Mouse (Mus musculus) embryonic facial prominence, embryonic 12.5 days (tissue): ENCODE data around the gene Mmp28. TPM values are rescaled to one million over a fixed set of nuclear protein-coding genes. Genes with fewer than 3 reads are reported as not detected.
A peak's percentile ranks its signal among the peaks of the same experiment; 100 is the strongest.

Source experiments
- ATAC-seq: fragments of 200-750 bp; cut with Nextera tagmentation; 2 replicates; pipeline ENCODE4 v1.8.0; 2017; ENCODE audit not compliant: insufficient number of reproducible peaks, insufficient read depth, low FRiP score, low TSS enrichment
- H3K27ac ChIP-seq: fragments of 300-500 bp; sonication (generic); 2 replicates; pipeline ENCODE4 v1.5.1; 2016; ENCODE audit warnings: mild to moderate bottlenecking
- H3K27me3 ChIP-seq: fragments of 300-500 bp; sonication (generic); 2 replicates; pipeline ENCODE4 v1.6.1; 2016; ENCODE audit warnings: mild to moderate bottlenecking, moderate library complexity
- H3K36me3 ChIP-seq: fragments of 300-500 bp; sonication (generic); 2 replicates; pipeline ENCODE4 v1.6.1; 2016; ENCODE audit warnings: mild to moderate bottlenecking
- H3K4me1 ChIP-seq: fragments of 300-500 bp; sonication (generic); 2 replicates; pipeline ENCODE4 v1.6.1; 2016
- H3K4me2 ChIP-seq: fragments of 300-500 bp; sonication (generic); replicated peaks from 2 replicates; pipeline ENCODE4 v1.6.1; 2016; ENCODE audit warnings: mild to moderate bottlenecking, moderate library complexity
- H3K4me3 ChIP-seq: fragments of 300-500 bp; sonication (generic); 2 replicates; pipeline ENCODE4 v1.5.1; 2016; ENCODE audit warnings: mild to moderate bottlenecking
- H3K9ac ChIP-seq: fragments of 300-500 bp; sonication (generic); 2 replicates; pipeline ENCODE4 v1.6.1; 2016; ENCODE audit warnings: mild to moderate bottlenecking, moderate library complexity
- H3K9me3 ChIP-seq: fragments of 300-500 bp; sonication (generic); 2 replicates; pipeline ENCODE4 v1.6.1; 2016; ENCODE audit warnings: mild to moderate bottlenecking, moderate library complexity
- WGBS: fragments of 180-500 bp; shearing (Covaris S2); methylation state at CpG from one replicate; pipeline ENCODE4 v1.1.7; 2016; 5-methylcytosine and 5-hydroxymethylcytosine counted together
- polyA plus RNA-seq: library from polyadenylated mRNA; unstranded; fragments of >200 nt; fragmentation: Nextera tagmentation; extraction: Ambion mirVana; gene quantifications from 2 replicates; pipeline ENCODE4 v1.2.1, GENCODE M21; 2016

The Mmp28 gene
- 2.9 and 3.2 TPM in 2 replicates for polyA plus RNA-seq

- H3K27me3 ChIP-seq = peaks cover 39% of the 10 kb centered on the region
Observed at GRCm38 (mm10) chr11:83462711-83463244, at the start of gene Mmp28. TSS of gene Mmp28 (minus strand) at chr11:83463071.

DNA sequence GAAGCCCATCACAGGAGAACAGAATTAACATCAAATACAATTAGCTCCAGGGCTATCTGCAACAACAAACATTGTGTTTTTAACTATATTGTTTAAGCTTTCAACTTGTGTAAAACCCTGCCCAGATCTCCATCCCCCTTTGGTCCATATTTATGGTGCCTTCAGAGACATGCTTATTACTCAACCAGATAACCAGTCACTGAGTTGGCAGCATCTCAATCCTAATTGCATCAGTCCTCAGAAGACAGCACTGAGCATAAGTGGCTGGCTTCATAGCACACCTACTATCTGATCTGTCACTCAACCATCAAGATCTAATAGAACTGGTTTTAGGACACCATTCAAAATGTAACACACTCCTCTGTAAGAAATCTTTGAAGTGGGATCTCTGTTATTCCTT is 46.6 kb upstream of the Mmp28 start:
- no peak for ATAC-seq
- Histone ChIP-seq H3K36me3 (peaks cover 26% of the 10 kb centered on the region), H3K4me3 (no peak overlapping the region), H3K9me3 (no peaks in the 10 kb centered on the region), H3K4me2 (no peak overlapping the region), H3K4me1 (no peaks in the 10 kb centered on the region), H3K27ac (no peak overlapping the region), H3K9ac (no peak overlapping the region), H3K27me3 (no peaks in the 10 kb centered on the region)

More at GRCm38 (mm10) chr11:83462711-83463244, at the start of gene Mmp28:
- Histone ChIP-seq H3K4me2 (peak within 1 kb of the TSS; percentile 83), H3K9me3 (no peaks in the 10 kb centered on the region), H3K27ac (no peak within 1 kb of the TSS), H3K4me1 (no peaks in the 10 kb centered on the region; the same call in none of the 2 replicates), H3K4me3 (peak within 1 kb of the TSS; percentile 46), H3K9ac (peak within 1 kb of the TSS; percentile 58), H3K36me3 (no peaks in the 10 kb centered on the region)
- WGBS = 0% methylated on average over 42 of the region's 42 CpGs
- ATAC-seq = no peak

DNA sequence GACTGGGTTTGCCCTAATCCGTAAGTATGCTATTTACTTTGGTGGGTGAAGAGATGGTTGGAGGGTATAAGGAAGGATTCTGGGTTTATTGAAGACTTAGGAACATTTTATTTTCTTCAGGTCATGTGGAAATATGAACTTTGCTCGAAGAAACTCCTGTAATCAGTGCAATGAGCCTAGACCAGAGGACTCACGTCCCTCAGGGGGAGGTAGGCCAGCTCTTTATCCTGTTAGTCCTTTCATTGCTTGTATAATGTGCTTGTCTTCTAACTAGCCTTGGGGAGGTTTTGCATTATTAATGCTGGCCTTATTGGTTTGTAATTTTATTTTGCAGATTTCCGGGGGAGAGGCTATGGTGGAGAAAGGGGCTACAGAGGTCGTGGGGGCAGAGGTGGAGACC is 41.4 kb upstream of the Mmp28 start:
- no peak for ATAC-seq
- H3K27ac ChIP-seq = no peak overlapping the region
- no peaks in the 10 kb centered on the region for H3K4me1 ChIP-seq
- H3K9me3 ChIP-seq = no peaks in the 10 kb centered on the region
- no peak overlapping the region for H3K9ac ChIP-seq
- H3K27me3 ChIP-seq = no peaks in the 10 kb centered on the region
- H3K4me3 ChIP-seq = no peak overlapping the region
- no peak overlapping the region for H3K4me2 ChIP-seq
- H3K36me3 ChIP-seq = peaks cover 58% of the 10 kb centered on the region
- WGBS = 94% methylated on average over 5 of the region's 5 CpGs

- no peak overlapping the region for H3K4me2 ChIP-seq
- H3K27ac ChIP-seq = no peak overlapping the region
- peaks cover 21% of the 10 kb centered on the region for H3K36me3 ChIP-seq
- WGBS = 94% methylated on average over 2 of the region's 2 CpGs
- no peak overlapping the region for H3K4me3 ChIP-seq
- no peaks in the 10 kb centered on the region for H3K27me3 ChIP-seq
- ATAC-seq = no peak
- no peaks in the 10 kb centered on the region for H3K4me1 ChIP-seq
- H3K9me3 ChIP-seq = no peaks in the 10 kb centered on the region
- no peak overlapping the region for H3K9ac ChIP-seq
Observed at GRCm38 (mm10) chr11:83495571-83495970, 32.7 kb upstream of the Mmp28 start.

- Histone ChIP-seq H3K27ac (no peak overlapping the region), H3K9ac (no peak overlapping the region), H3K9me3 (no peaks in the 10 kb centered on the region), H3K4me1 (no peaks in the 10 kb centered on the region), H3K36me3 (peaks cover 27% of the 10 kb centered on the region), H3K4me3 (no peak overlapping the region), H3K4me2 (no peak overlapping the region), H3K27me3 (no peaks in the 10 kb centered on the region)
- WGBS = 89% methylated on average over 4 of the region's 4 CpGs
- no peak for ATAC-seq
Observed at GRCm38 (mm10) chr11:83491488-83491887, 28.6 kb upstream of the Mmp28 start.

- peak overlapping the region; percentile 87 for H3K4me2 ChIP-seq
- H3K27me3 ChIP-seq = no peaks in the 10 kb centered on the region
- peak overlapping the region; percentile 92 for H3K9ac ChIP-seq
Observed at GRCm38 (mm10) chr11:83473235-83474016, 10.6 kb upstream of the Mmp28 start.

GRCm38 (mm10) chr11:83472324-83473234 is 9.7 kb upstream of the Mmp28 start, which contains the start of gene Taf15:
TSS of gene Taf15 (plus strand) at chr11:83473086.
- peak within 1 kb of the TSS; percentile 91 for H3K4me3 ChIP-seq
- H3K9me3 ChIP-seq = no peaks in the 10 kb centered on the region
- peaks cover 13% of the 10 kb centered on the region for H3K4me1 ChIP-seq
- H3K9ac ChIP-seq = peak within 1 kb of the TSS; percentile 92
- H3K4me2 ChIP-seq = peak within 1 kb of the TSS; percentile 87
- peak; percentile 99 for ATAC-seq
- peak within 1 kb of the TSS; percentile 97 for H3K27ac ChIP-seq
- under 1% methylated on average over 66 of the region's 66 CpGs for WGBS
- no peaks in the 10 kb centered on the region for H3K27me3 ChIP-seq
- 0 out of 2 replicates have a peak, but pooled peaks cover 7% of the 10 kb centered on the region for H3K36me3 ChIP-seq

More at GRCm38 (mm10) chr11:83473235-83474016, 10.6 kb upstream of the Mmp28 start:
- H3K4me3 ChIP-seq = peak overlapping the region; percentile 91
- no peaks in the 10 kb centered on the region for H3K9me3 ChIP-seq
- ATAC-seq = peak; percentile 82
- peaks cover 13% of the 10 kb centered on the region for H3K4me1 ChIP-seq
- under 1% methylated on average over 39 of the region's 52 CpGs for WGBS
- peak overlapping the region; percentile 97 for H3K27ac ChIP-seq
- H3K36me3 ChIP-seq = peaks cover 12% of the 10 kb centered on the region; the same call in 1 of the 2 replicates

DNA sequence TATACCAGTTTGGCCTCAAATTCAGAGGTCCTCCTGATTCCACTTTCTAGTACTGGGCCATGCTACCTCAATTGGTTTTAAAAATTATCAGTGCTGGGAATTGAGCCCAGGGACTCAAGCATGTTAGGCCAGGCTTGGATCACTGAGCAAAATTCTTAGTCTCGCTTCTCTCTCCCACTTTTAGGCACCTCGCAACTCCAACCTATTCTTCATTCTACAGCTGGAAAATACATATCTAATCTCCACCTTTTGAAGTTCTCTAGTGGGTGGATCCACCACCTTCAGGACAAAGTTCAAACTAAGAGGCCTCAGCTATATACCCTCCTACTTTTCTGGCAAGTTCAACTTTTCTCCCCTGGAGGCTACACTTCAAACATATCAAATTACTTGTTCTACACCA is 8.9 kb upstream of the Mmp28 start:
- Histone ChIP-seq H3K4me1 (peaks cover 13% of the 10 kb centered on the region), H3K27me3 (no peaks in the 10 kb centered on the region; the same call in 1 of the 2 replicates), H3K27ac (0 out of 2 replicates have a peak overlapping the region, but pooled peaks have one; percentile 97), H3K9ac (no peak overlapping the region), H3K4me2 (peak overlapping the region; percentile 87), H3K36me3 (0 out of 2 replicates have a peak, but pooled peaks cover 5% of the 10 kb centered on the region), H3K4me3 (no peak overlapping the region), H3K9me3 (no peaks in the 10 kb centered on the region)
- no peak for ATAC-seq
- 83% methylated on average over 2 of the region's 2 CpGs for WGBS

GRCm38 (mm10) chr11:83468765-83469164 is 5.9 kb upstream of the Mmp28 start:
- Histone ChIP-seq H3K9me3 (no peaks in the 10 kb centered on the region), H3K4me2 (no peak overlapping the region), H3K9ac (no peak overlapping the region), H3K4me3 (no peak overlapping the region), H3K36me3 (no peaks in the 10 kb centered on the region), H3K4me1 (peaks cover 4% of the 10 kb centered on the region; the same call in 1 of the 2 replicates), H3K27ac (no peak overlapping the region), H3K27me3 (peaks cover 10% of the 10 kb centered on the region)
- ATAC-seq = no peak
- WGBS = 84% methylated on average over 3 of the region's 3 CpGs

DNA sequence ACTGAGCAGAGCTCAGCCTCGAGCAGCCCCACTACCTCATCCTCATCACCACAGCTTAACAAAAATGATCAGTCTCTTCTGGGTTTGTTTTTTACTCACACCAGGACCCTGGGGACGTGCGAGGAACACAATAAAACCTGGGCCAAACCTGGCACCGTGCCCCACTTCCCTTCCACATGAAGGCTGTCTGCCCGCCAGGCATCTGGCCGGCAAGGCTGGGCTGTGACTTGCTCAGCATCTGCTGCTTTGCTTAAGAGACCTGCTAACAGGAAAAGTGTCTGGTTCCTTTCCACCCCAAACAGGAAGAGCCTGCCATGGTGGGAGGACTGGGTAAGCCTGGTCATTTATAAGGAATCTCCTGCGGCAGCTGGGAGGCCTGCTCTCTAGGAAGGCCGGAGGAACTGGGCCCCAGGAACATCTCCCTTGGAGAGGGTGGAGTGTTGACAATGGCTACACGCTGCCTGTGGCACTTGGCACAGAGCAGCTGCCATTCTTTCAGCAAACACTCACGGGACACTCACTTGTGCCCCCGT is 4.3 kb upstream of the Mmp28 start:
- H3K27me3 ChIP-seq = peaks cover 25% of the 10 kb centered on the region
- H3K27ac ChIP-seq = no peak overlapping the region
- WGBS = 63% methylated on average over 11 of the region's 11 CpGs

DNA sequence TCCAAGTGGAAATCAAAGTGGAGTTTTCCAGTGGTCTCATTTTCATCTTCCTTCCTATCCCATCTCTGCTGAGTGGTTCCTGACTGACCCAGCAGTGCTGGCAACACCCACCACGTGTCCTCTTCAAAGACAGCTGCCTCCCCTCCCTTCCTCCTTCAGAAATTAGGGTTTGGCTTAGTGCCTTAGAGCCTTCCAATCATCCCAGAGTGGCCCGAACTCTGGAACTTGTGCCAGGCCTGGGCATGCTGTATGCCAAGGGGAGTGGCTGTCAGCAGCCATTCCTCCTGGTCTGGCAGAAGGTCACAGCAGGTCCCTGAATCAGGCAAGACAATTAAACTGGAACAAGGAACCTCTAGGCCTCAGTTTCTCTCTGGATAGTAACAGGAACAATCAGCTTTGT is 3.1 kb upstream of the Mmp28 start:
- Histone ChIP-seq H3K27me3 (peaks cover 34% of the 10 kb centered on the region), H3K4me3 (no peak overlapping the region), H3K9ac (no peak overlapping the region), H3K9me3 (no peaks in the 10 kb centered on the region), H3K4me1 (no peaks in the 10 kb centered on the region; the same call in 1 of the 2 replicates), H3K4me2 (no peak overlapping the region), H3K27ac (no peak overlapping the region), H3K36me3 (no peaks in the 10 kb centered on the region)
- ATAC-seq = no peak
- WGBS = 36% methylated on average over 2 of the region's 2 CpGs

More for the DNA sequence above, 4.3 kb upstream of the Mmp28 start:
- peaks cover 3% of the 10 kb centered on the region; the same call in 1 of the 2 replicates for H3K4me1 ChIP-seq
- H3K36me3 ChIP-seq = no peaks in the 10 kb centered on the region
- ATAC-seq = no peak
- H3K4me2 ChIP-seq = no peak overlapping the region
- no peak overlapping the region for H3K9ac ChIP-seq
- H3K9me3 ChIP-seq = no peaks in the 10 kb centered on the region
- no peak overlapping the region for H3K4me3 ChIP-seq
